Mouse (Mus musculus) monocyte, adult 5-6 weeks (primary cell): ENCODE results near the gene Ccn1. TPM values are rescaled to one million over a fixed set of nuclear protein-coding genes. Genes with fewer than 3 reads are reported as not detected.

Experiments used
- ATAC-seq: fragments of 153-309, 156-312 bp; replicated peaks from 2 replicates; pipeline ENCODE4 v1.8.0; 2017; ENCODE audit warnings: mild to moderate bottlenecking; ENCODE audit not compliant: low TSS enrichment, insufficient number of reproducible peaks, severe bottlenecking, poor library complexity, low FRiP score
- total RNA-seq: library from RNA; stranded (forward); fragments of 200-1000, 200-491, 200-594 nt; gene quantifications from 3 replicates; pipeline ENCODE4 v1.2.3, GENCODE M21; 2017

Ccn1 gene
- total RNA-seq, 1 experiment from 2014 or later: not detected

GRCm38 (mm10) chr3:145626063-145626462 lies 23.7 kb downstream of the Ccn1 start:
- no peak for ATAC-seq

GRCm38 (mm10) chr3:145625546-145625945 lies 24.2 kb downstream of the Ccn1 start:
- ATAC-seq: no peak

GRCm38 (mm10) chr3:145624786-145625185 lies 25.0 kb downstream of the Ccn1 start:
- no peak for ATAC-seq

- no peak for ATAC-seq
Observed at GRCm38 (mm10) chr3:145623047-145623446, 26.7 kb downstream of the Ccn1 start.

- no peak for ATAC-seq
Observed at GRCm38 (mm10) chr3:145621209-145621608, 28.6 kb downstream of the Ccn1 start.

GRCm38 (mm10) chr3:145619621-145620365 lies 30.0 kb downstream of the Ccn1 start:
- ATAC-seq: no peak

- ATAC-seq: no peak
Observed at GRCm38 (mm10) chr3:145618299-145618698, 31.5 kb downstream of the Ccn1 start.

GRCm38 (mm10) chr3:145614362-145615115 lies 35.2 kb downstream of the Ccn1 start:
- no peak for ATAC-seq

GRCm38 (mm10) chr3:145613234-145613633 lies 36.5 kb downstream of the Ccn1 start:
- no peak for ATAC-seq

- ATAC-seq: no peak
Observed at GRCm38 (mm10) chr3:145612662-145613061, 37.1 kb downstream of the Ccn1 start.

GRCm38 (mm10) chr3:145608320-145608719 lies 41.5 kb downstream of the Ccn1 start:
- ATAC-seq: no peak

GRCm38 (mm10) chr3:145605437-145606123 lies 44.2 kb downstream of the Ccn1 start:
- ATAC-seq: no peak

- ATAC-seq: no peak
Observed at GRCm38 (mm10) chr3:145602410-145603206, 47.2 kb downstream of the Ccn1 start.

GRCm38 (mm10) chr3:145601345-145601744 lies 48.4 kb downstream of the Ccn1 start:
- no peak for ATAC-seq

GRCm38 (mm10) chr3:145600801-145601200 lies 49.0 kb downstream of the Ccn1 start:
- no peak for ATAC-seq

- ATAC-seq: no peak
Observed at GRCm38 (mm10) chr3:145599059-145599458, 50.7 kb downstream of the Ccn1 start.
